8 mouse cellular contexts compared by ENCODE assay signal in the genomic region with DNA sequence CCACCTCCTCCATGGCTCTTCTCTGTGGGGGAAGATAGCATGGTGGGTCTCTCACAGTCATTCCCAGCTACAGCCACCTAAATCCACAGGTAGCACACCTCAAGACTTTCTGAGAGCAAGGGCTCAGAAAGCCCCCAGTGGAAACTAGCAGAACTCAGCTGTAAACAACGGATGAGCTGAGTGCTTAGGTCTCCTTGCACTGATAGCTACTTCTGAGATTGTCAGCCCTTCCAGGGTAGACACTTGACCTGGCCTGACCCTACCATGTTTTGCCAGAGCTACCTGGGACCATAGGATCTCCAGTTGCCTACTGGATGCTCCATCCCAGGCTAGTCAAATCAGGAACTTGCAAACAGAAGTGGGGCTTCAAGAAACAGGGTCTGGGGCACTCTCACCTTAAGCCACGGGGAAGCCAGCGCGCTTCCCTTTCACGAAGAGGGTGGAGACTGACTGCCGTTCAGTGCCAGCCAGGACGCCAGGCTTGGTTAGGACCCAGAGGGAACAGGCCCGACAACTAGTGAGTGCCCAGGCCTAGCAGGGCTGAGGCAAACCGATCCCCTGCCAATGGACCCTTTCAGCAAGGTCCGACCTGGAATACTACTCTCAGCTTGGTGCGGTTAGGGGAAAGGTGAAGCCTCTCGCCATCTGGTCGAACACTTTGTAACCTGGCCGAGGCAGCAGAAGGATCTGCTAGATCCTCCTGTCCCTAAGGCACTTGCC. TPM values are rescaled to one million over a fixed set of nuclear protein-coding genes. Genes with fewer than 3 reads are reported as not detected.
DNase-seq lines count a peak whose midpoint lies in the region; ATAC-seq and TF ChIP-seq lines count a peak whose summit lies in the region.

No protein-coding gene starts in this region.

- ATAC-seq in forebrain, embryonic 15.5 days (replicated peaks) = no peak
- no peak for ATAC-seq in midbrain, embryonic 12.5 days (ENCODE audit: low FRiP score, low read depth)
- no peak for ATAC-seq in activated CD4-positive, CD25-positive, alpha-beta regulatory T cell, adult 4 months

- peak overlapping the region; percentile 83 for H3K9ac ChIP-seq in forebrain, embryonic 15.5 days (replicated peaks)
- peak overlapping the region; percentile 95 for H3K9ac ChIP-seq in midbrain, embryonic 12.5 days (replicated peaks)

- H3K4me1 ChIP-seq in forebrain, embryonic 15.5 days = peaks cover 42% of the 10 kb centered on the region
- H3K4me1 ChIP-seq in midbrain, embryonic 12.5 days = peaks cover 44% of the 10 kb centered on the region

- H3K27ac ChIP-seq in layer of hippocampus, adult 2 months = peak overlapping the region; percentile 100
- H3K27ac ChIP-seq in forebrain, embryonic 15.5 days (replicated peaks) = peak overlapping the region; percentile 99
- peak overlapping the region; percentile 100 for H3K27ac ChIP-seq in midbrain, embryonic 12.5 days (replicated peaks)

- peak overlapping the region; percentile 94 for H3K4me2 ChIP-seq in forebrain, embryonic 15.5 days (replicated peaks)
- H3K4me2 ChIP-seq in midbrain, embryonic 12.5 days (replicated peaks) = peak overlapping the region; percentile 86

- no peaks in the 10 kb centered on the region for H3K9me3 ChIP-seq in forebrain, embryonic 15.5 days
- H3K9me3 ChIP-seq in midbrain, embryonic 12.5 days = no peaks in the 10 kb centered on the region

- under 1% methylated on average over 14 of the region's 14 CpGs for WGBS in forebrain, embryonic 15.5 days
- under 1% methylated on average over 14 of the region's 14 CpGs for WGBS in midbrain, embryonic 12.5 days

- H3K36me3 ChIP-seq in forebrain, embryonic 15.5 days = peaks cover 38% of the 10 kb centered on the region
- H3K36me3 ChIP-seq in midbrain, embryonic 12.5 days = peaks cover 44% of the 10 kb centered on the region

- H3K27me3 ChIP-seq in forebrain, embryonic 15.5 days = no peaks in the 10 kb centered on the region
- no peaks in the 10 kb centered on the region for H3K27me3 ChIP-seq in midbrain, embryonic 12.5 days

- H3K4me3 ChIP-seq in layer of hippocampus, adult 2 months = peak overlapping the region; percentile 67
- peak overlapping the region; percentile 79 for H3K4me3 ChIP-seq in forebrain, embryonic 15.5 days
- peak overlapping the region; percentile 90 for H3K4me3 ChIP-seq in midbrain, embryonic 12.5 days

- no peak for DNase-seq in layer of hippocampus, adult 2 months (ENCODE audit: low spot score in 2 of 2)
- no peak for DNase-seq in layer of hippocampus, postnatal 14 days (ENCODE audit: low spot score in 2 of 2)
- peak; percentile 33 for DNase-seq in ZHBTc4 (ENCODE audit: low read depth, low spot score)
- DNase-seq in kidney, postnatal 10 days = peak; percentile 43
- DNase-seq in frontal cortex, postnatal 36 days (ENCODE audit: low spot score in 2 of 2) = no peak

- peak; percentile 18 for TF ChIP-seq CTCF in layer of hippocampus, adult 2 months (conservative IDR thresholded peaks at IDR 0.05)

RNA-seq across cellular contexts. Expression of gene Fasn, which starts 1.4 kb away (rescaled TPM):
- total RNA-seq in layer of hippocampus, adult 2 months (2021) = 100 to 1,000 TPM; 184 to 185 TPM
- total RNA-seq in layer of hippocampus, postnatal 14 days (2021) = 100 to 1,000 TPM; 223 to 257 TPM
- polyA plus RNA-seq in forebrain, embryonic 15.5 days (2015; fragmentation: Nextera tagmentation; extraction: Ambion mirVana) = 78.3 and 80.6 TPM in 2 replicates
- polyA plus RNA-seq in midbrain, embryonic 12.5 days (2016; fragmentation: Nextera tagmentation; extraction: Ambion mirVana) = 139 and 140 TPM in 2 replicates
- polyA plus RNA-seq in activated CD4-positive, CD25-positive, alpha-beta regulatory T cell, adult 4 months (2017; shearing (Covaris generic)) = 10 to 100 TPM; 28.8 to 40.3 TPM

RNA-seq across cellular contexts. Expression of gene Dus1l, which starts 26.8 kb away (rescaled TPM):
- total RNA-seq in layer of hippocampus, adult 2 months (2021) = 10 to 100 TPM; 45.6 to 46.2 TPM
- total RNA-seq in layer of hippocampus, postnatal 14 days (2021) = 10 to 100 TPM; 40.1 to 45.5 TPM
- 50.0 and 50.1 TPM in 2 replicates for polyA plus RNA-seq in forebrain, embryonic 15.5 days (2015; fragmentation: Nextera tagmentation; extraction: Ambion mirVana)
- 64.2 and 67.6 TPM in 2 replicates for polyA plus RNA-seq in midbrain, embryonic 12.5 days (2016; fragmentation: Nextera tagmentation; extraction: Ambion mirVana)
- 10 to 100 TPM; 30.9 to 31.9 TPM for polyA plus RNA-seq in activated CD4-positive, CD25-positive, alpha-beta regulatory T cell, adult 4 months (2017; shearing (Covaris generic))

RNA-seq across cellular contexts. Expression of gene Gps1, which starts 38.9 kb away (rescaled TPM):
- 100 to 1,000 TPM; 150 to 153 TPM for total RNA-seq in layer of hippocampus, adult 2 months (2021)
- total RNA-seq in layer of hippocampus, postnatal 14 days (2021) = 100 to 1,000 TPM; 137 to 138 TPM
- 276 and 287 TPM in 2 replicates for polyA plus RNA-seq in forebrain, embryonic 15.5 days (2015; fragmentation: Nextera tagmentation; extraction: Ambion mirVana)
- polyA plus RNA-seq in midbrain, embryonic 12.5 days (2016; fragmentation: Nextera tagmentation; extraction: Ambion mirVana) = 235 and 248 TPM in 2 replicates
- polyA plus RNA-seq in activated CD4-positive, CD25-positive, alpha-beta regulatory T cell, adult 4 months (2017; shearing (Covaris generic)) = 100 to 1,000 TPM; 118 to 137 TPM

RNA-seq across cellular contexts. Expression of gene Rfng, which starts 39.0 kb away (rescaled TPM):
- 10 to 100 TPM; 67.7 to 69.7 TPM for total RNA-seq in layer of hippocampus, adult 2 months (2021)
- 10 to 100 TPM; 79.0 to 81.2 TPM for total RNA-seq in layer of hippocampus, postnatal 14 days (2021)
- polyA plus RNA-seq in forebrain, embryonic 15.5 days (2015; fragmentation: Nextera tagmentation; extraction: Ambion mirVana) = 88.5 and 94.5 TPM in 2 replicates
- 63.4 and 66.4 TPM in 2 replicates for polyA plus RNA-seq in midbrain, embryonic 12.5 days (2016; fragmentation: Nextera tagmentation; extraction: Ambion mirVana)
- 1 to 10 TPM; 3.5 to 4.9 TPM for polyA plus RNA-seq in activated CD4-positive, CD25-positive, alpha-beta regulatory T cell, adult 4 months (2017; shearing (Covaris generic))

Comparison
In these comparisons a context has a peak if more than half of its experiments do, and no peak if none do; other contexts are left out.
1. DNase-seq: peak in ZHBTc4 (single experiment) and kidney, postnatal 10 days (single experiment); none in layer of hippocampus, adult 2 months (0 of 2), layer of hippocampus, postnatal 14 days (0 of 2) and frontal cortex, postnatal 36 days (0 of 2).
2. Peak in every context shown above with its lines, with median percentiles within 50 percentile points of each other: H3K27ac ChIP-seq and H3K4me3 ChIP-seq.